Mouse (Mus musculus): ENCODE measurements around the gene Rpl37. TPM values are rescaled to one million over a fixed set of nuclear protein-coding genes. Genes with fewer than 3 reads are reported as not detected.

Gene Rpl37
- polyA plus RNA-seq (2016; fragmentation: Nextera tagmentation; extraction: Ambion mirVana), result 475 and 476 TPM in 2 replicates

GRCm38 (mm10) chr15:5116270-5117030 is at the start of gene Rpl37:
TSS of gene Rpl37 (plus strand) at chr15:5116645.
- peaks cover 40% of the 10 kb centered on the region for H3K36me3 ChIP-seq (replicated peaks)
- under 1% methylated on average over 55 of the region's 55 CpGs for WGBS
- H3K4me2 ChIP-seq, result peak within 1 kb of the TSS; percentile 70
- ATAC-seq (ENCODE audit: low FRiP score), result peak; percentile 100
- no peaks in the 10 kb centered on the region for H3K9me3 ChIP-seq
- H3K4me3 ChIP-seq (replicated peaks), result peak within 1 kb of the TSS; percentile 90
- H3K4me1 ChIP-seq, result peaks cover 23% of the 10 kb centered on the region
- no peaks in the 10 kb centered on the region for H3K27me3 ChIP-seq
- peak within 1 kb of the TSS; percentile 93 for H3K9ac ChIP-seq
- peak within 1 kb of the TSS; percentile 91 for H3K27ac ChIP-seq

- Histone ChIP-seq H3K27me3 (no peaks in the 10 kb centered on the region), H3K9me3 (no peaks in the 10 kb centered on the region), H3K4me3 (replicated peaks) (no peak overlapping the region), H3K4me2 (no peak overlapping the region), H3K9ac (no peak overlapping the region), H3K36me3 (replicated peaks) (no peaks in the 10 kb centered on the region), H3K27ac (no peak overlapping the region), H3K4me1 (no peaks in the 10 kb centered on the region)
- 58% methylated on average over 15 of the region's 15 CpGs for WGBS
- peak; percentile 58; the same call in 1 of the 2 replicates for ATAC-seq (ENCODE audit: low FRiP score)
These were observed 47.5 kb upstream of the Rpl37 start for GRCm38 (mm10) chr15:5068801-5069518.

GRCm38 (mm10) chr15:5081235-5081634 is 35.2 kb upstream of the Rpl37 start:
- Histone ChIP-seq H3K36me3 (replicated peaks) (no peaks in the 10 kb centered on the region), H3K4me2 (no peak overlapping the region), H3K4me3 (replicated peaks) (no peak overlapping the region), H3K9me3 (no peaks in the 10 kb centered on the region), H3K9ac (no peak overlapping the region), H3K27me3 (no peaks in the 10 kb centered on the region), H3K4me1 (no peaks in the 10 kb centered on the region), H3K27ac (no peak overlapping the region)
- no peak for ATAC-seq (ENCODE audit: low FRiP score)
- WGBS, result 90% methylated on average over 1 of the region's 1 CpGs

GRCm38 (mm10) chr15:5086162-5086561 is 30.3 kb upstream of the Rpl37 start:
- no peak overlapping the region for H3K9ac ChIP-seq
- H3K9me3 ChIP-seq, result no peaks in the 10 kb centered on the region
- H3K36me3 ChIP-seq (replicated peaks), result no peaks in the 10 kb centered on the region
- no peaks in the 10 kb centered on the region for H3K4me1 ChIP-seq
- 24% methylated on average over 2 of the region's 2 CpGs for WGBS
- ATAC-seq (ENCODE audit: low FRiP score), result no peak
- no peak overlapping the region for H3K4me2 ChIP-seq
- H3K4me3 ChIP-seq (replicated peaks), result no peak overlapping the region
- no peak overlapping the region for H3K27ac ChIP-seq
- no peaks in the 10 kb centered on the region for H3K27me3 ChIP-seq

- H3K9ac ChIP-seq, result no peak overlapping the region
- no peak overlapping the region for H3K4me2 ChIP-seq
- H3K27me3 ChIP-seq, result no peaks in the 10 kb centered on the region
- no peaks in the 10 kb centered on the region for H3K4me1 ChIP-seq
- WGBS, result 77% methylated on average over 7 of the region's 7 CpGs
- no peaks in the 10 kb centered on the region for H3K36me3 ChIP-seq (replicated peaks)
- H3K4me3 ChIP-seq (replicated peaks), result no peak overlapping the region
- no peak for ATAC-seq (ENCODE audit: low FRiP score)
- no peaks in the 10 kb centered on the region for H3K9me3 ChIP-seq
- H3K27ac ChIP-seq, result no peak overlapping the region
These were observed 27.4 kb upstream of the Rpl37 start for GRCm38 (mm10) chr15:5088850-5089608.

- WGBS, result 95% methylated on average over 10 of the region's 10 CpGs
- Histone ChIP-seq H3K9me3 (no peaks in the 10 kb centered on the region), H3K4me3 (replicated peaks) (no peak overlapping the region), H3K36me3 (replicated peaks) (no peaks in the 10 kb centered on the region), H3K9ac (no peak overlapping the region), H3K27me3 (no peaks in the 10 kb centered on the region), H3K27ac (no peak overlapping the region), H3K4me1 (no peaks in the 10 kb centered on the region), H3K4me2 (no peak overlapping the region)
- ATAC-seq (ENCODE audit: low FRiP score), result no peak
These were observed 26.3 kb upstream of the Rpl37 start for GRCm38 (mm10) chr15:5090131-5090530.

GRCm38 (mm10) chr15:5095534-5096301 is 20.7 kb upstream of the Rpl37 start:
- WGBS, result 89% methylated on average over 11 of the region's 11 CpGs
- no peaks in the 10 kb centered on the region for H3K36me3 ChIP-seq (replicated peaks)
- H3K9ac ChIP-seq, result no peak overlapping the region
- H3K27ac ChIP-seq, result no peak overlapping the region
- no peak overlapping the region for H3K4me3 ChIP-seq (replicated peaks)
- H3K4me2 ChIP-seq, result no peak overlapping the region
- ATAC-seq (ENCODE audit: low FRiP score), result no peak
- no peaks in the 10 kb centered on the region for H3K9me3 ChIP-seq
- no peaks in the 10 kb centered on the region for H3K4me1 ChIP-seq
- no peaks in the 10 kb centered on the region for H3K27me3 ChIP-seq

- WGBS, result 90% methylated on average over 1 of the region's 1 CpGs
- H3K36me3 ChIP-seq (replicated peaks), result no peaks in the 10 kb centered on the region
- no peak overlapping the region for H3K9ac ChIP-seq
- H3K9me3 ChIP-seq, result no peaks in the 10 kb centered on the region
- H3K27ac ChIP-seq, result no peak overlapping the region
- ATAC-seq (ENCODE audit: low FRiP score), result no peak
- no peaks in the 10 kb centered on the region for H3K27me3 ChIP-seq
- no peak overlapping the region for H3K4me2 ChIP-seq
- no peak overlapping the region for H3K4me3 ChIP-seq (replicated peaks)
- no peaks in the 10 kb centered on the region for H3K4me1 ChIP-seq
These were observed 19.1 kb upstream of the Rpl37 start for GRCm38 (mm10) chr15:5097376-5097775.

- no peak for ATAC-seq (ENCODE audit: low FRiP score)
- no peaks in the 10 kb centered on the region for H3K4me1 ChIP-seq
- no peak overlapping the region for H3K4me2 ChIP-seq
- no peak overlapping the region for H3K4me3 ChIP-seq (replicated peaks)
- no peaks in the 10 kb centered on the region for H3K9me3 ChIP-seq
- no peak overlapping the region for H3K9ac ChIP-seq
- H3K27me3 ChIP-seq, result no peaks in the 10 kb centered on the region
- H3K27ac ChIP-seq, result no peak overlapping the region
- no peaks in the 10 kb centered on the region for H3K36me3 ChIP-seq (replicated peaks)
- 94% methylated on average over 4 of the region's 4 CpGs for WGBS
These were observed 14.1 kb upstream of the Rpl37 start for GRCm38 (mm10) chr15:5102312-5102711.

GRCm38 (mm10) chr15:5105891-5106290 is 10.6 kb upstream of the Rpl37 start:
- H3K27ac ChIP-seq, result no peak overlapping the region
- no peaks in the 10 kb centered on the region for H3K36me3 ChIP-seq (replicated peaks)
- H3K4me3 ChIP-seq (replicated peaks), result no peak overlapping the region
- H3K4me2 ChIP-seq, result no peak overlapping the region
- 80% methylated on average over 6 of the region's 6 CpGs for WGBS
- no peaks in the 10 kb centered on the region for H3K9me3 ChIP-seq
- no peak for ATAC-seq (ENCODE audit: low FRiP score)
- H3K27me3 ChIP-seq, result no peaks in the 10 kb centered on the region
- no peaks in the 10 kb centered on the region for H3K4me1 ChIP-seq
- H3K9ac ChIP-seq, result no peak overlapping the region

GRCm38 (mm10) chr15:5106293-5106692 is 10.2 kb upstream of the Rpl37 start:
- no peak overlapping the region for H3K4me3 ChIP-seq (replicated peaks)
- no peak overlapping the region for H3K4me2 ChIP-seq
- no peak for ATAC-seq (ENCODE audit: low FRiP score)
- H3K4me1 ChIP-seq, result no peaks in the 10 kb centered on the region
- WGBS, result 61% methylated on average over 2 of the region's 2 CpGs
- H3K9me3 ChIP-seq, result no peaks in the 10 kb centered on the region
- no peaks in the 10 kb centered on the region for H3K36me3 ChIP-seq (replicated peaks)
- no peak overlapping the region for H3K27ac ChIP-seq
- H3K9ac ChIP-seq, result no peak overlapping the region
- H3K27me3 ChIP-seq, result no peaks in the 10 kb centered on the region
